Mouse (Mus musculus) spleen, adult 2 months (tissue): Measurements from ENCODE around the gene Racgap1.

ENCODE experiments used
- CTCF ChIP-seq: fragments of 200-500 bp; IDR thresholded peaks from 2 replicates; pipeline ENCODE4 v1.5.1; 2011; ENCODE audit warnings: mild to moderate bottlenecking, inconsistent platforms; ENCODE audit not compliant: insufficient read depth, insufficient read length, insufficient replicate concordance; ENCODE audit errors: extremely low read depth
- POLR2A ChIP-seq: fragments of 200-500 bp; IDR thresholded peaks from 2 replicates; pipeline ENCODE4 v1.6.1; 2011; ENCODE audit warnings: low read depth, low read length, inconsistent platforms

- no peak for TF ChIP-seq POLR2A
- peak; percentile 95 for TF ChIP-seq CTCF
Measured at GRCm38 (mm10) chr15:99596056-99596687, 55.3 kb downstream of the Racgap1 start.
